Mouse (Mus musculus) cortical plate, adult 2 months (tissue): Measurements from ENCODE around the gene Zscan20.

Experiments
- CTCF ChIP-seq: fragments of 200-500 bp; IDR thresholded peaks from 2 replicates; pipeline ENCODE4 v1.5.1; 2011; ENCODE audit warnings: mild to moderate bottlenecking, control low read depth, low read length; ENCODE audit not compliant: insufficient read depth; ENCODE audit errors: extremely low read depth
- POLR2A ChIP-seq: fragments of 200-500 bp; IDR thresholded peaks from 2 replicates; pipeline ENCODE4 v1.6.1; 2011; ENCODE audit warnings: mild to moderate bottlenecking, low read length, control low read depth; ENCODE audit not compliant: insufficient read depth; ENCODE audit errors: extremely low read depth

- no peak for TF ChIP-seq CTCF
- TF ChIP-seq POLR2A: no peak
These were observed 10.7 kb upstream of the Zscan20 start for GRCm38 (mm10) chr4:128620572-128620971.
